Comparison of ENCODE assay signal across 8 mouse cellular contexts in the genomic region with DNA sequence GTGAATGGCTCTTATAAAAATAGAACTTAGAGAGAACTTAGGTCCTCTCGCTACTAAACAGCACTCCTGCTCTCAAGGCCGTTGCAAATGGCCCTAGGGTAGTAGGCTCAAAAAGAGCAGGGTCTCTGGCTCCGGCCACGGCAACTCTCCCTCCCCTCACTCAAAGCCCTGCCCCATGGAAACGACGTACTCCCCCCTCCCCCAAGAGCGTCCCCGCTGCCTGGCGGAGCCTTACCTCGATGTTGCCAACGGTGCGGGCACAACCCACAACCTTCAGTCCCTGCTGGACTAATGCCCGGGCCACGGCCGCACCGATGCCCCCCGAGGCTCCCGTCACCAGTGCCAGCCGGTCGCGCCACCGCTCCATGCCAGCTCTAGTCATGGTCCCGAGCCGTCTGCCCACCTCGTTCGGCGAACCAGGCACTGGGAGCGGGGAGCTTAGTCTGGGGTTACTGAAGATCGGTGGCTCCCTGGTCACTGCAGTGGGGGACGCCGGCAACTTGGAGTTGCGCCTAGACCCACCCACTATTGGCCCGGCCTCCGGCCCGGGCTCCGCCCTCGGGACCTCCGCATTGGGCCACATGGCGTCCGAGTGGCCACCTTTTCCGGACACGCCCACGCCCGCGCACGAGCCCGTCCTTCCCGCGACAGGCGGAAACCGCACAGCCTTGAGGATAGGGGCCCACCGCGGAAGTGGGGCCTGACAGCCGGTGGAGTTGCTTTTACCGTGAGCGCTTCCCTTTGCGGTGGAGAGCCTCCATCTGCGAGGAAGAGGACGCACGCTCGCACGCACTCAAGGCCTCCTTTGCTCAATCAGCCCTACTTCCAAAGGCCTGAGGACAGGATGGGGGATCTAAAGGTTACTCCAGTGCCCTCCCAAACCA. TPM values are rescaled to one million over a fixed set of nuclear protein-coding genes. Genes with fewer than 3 reads are reported as not detected.
DNase-seq lines count a peak whose midpoint lies in the region; ATAC-seq lines count a peak whose summit lies in the region.

Gene Dhrs11, minus strand, starts transcription at position 479 of the 884 bp plus-strand sequence.

- H3K36me3 ChIP-seq in intestine, embryonic 14.5 days (ENCODE audit: control insufficient read depth, insufficient read depth, low read length): peaks cover 36% of the 10 kb centered on the region

- H3K4me1 ChIP-seq in intestine, embryonic 14.5 days (replicated peaks; ENCODE audit: control insufficient read depth, insufficient read depth, low read length): peaks cover 4% of the 10 kb centered on the region

- under 1% methylated on average over 62 of the region's 62 CpGs for WGBS in intestine, embryonic 14.5 days

- intact Hi-C loops in left cerebral cortex, postnatal 14 days (cut with DNase I): no loop called here

- H3K9me3 ChIP-seq in intestine, embryonic 14.5 days (ENCODE audit: control insufficient read depth, low read length): no peaks in the 10 kb centered on the region

- peak; percentile 95 to 96 for DNase-seq in adrenal gland, adult 18-20 months (ENCODE audit: low spot score in 2 of 2)
- peak; percentile 93 for DNase-seq in embryo, embryonic 11 days
- DNase-seq in gastrocnemius, postnatal 25 days: peak; percentile 96
- peak; percentile 91 for DNase-seq in intestine, embryonic 14.5 days (ENCODE audit: low spot score)
- DNase-seq in left cerebral cortex, postnatal 14 days (ENCODE audit: low spot score in 2 of 2): peak; percentile 81 to 86
- DNase-seq in right cerebral cortex, postnatal 14 days: peak; percentile 90
- DNase-seq in urinary bladder, postnatal 25 days (ENCODE audit: low spot score): peak; percentile 90

- peak within 1 kb of the TSS; percentile 87 for H3K4me3 ChIP-seq in intestine, embryonic 14.5 days (ENCODE audit: low read depth, low read length)

- H3K27me3 ChIP-seq in intestine, embryonic 14.5 days (replicated peaks; ENCODE audit: control insufficient read depth, insufficient read depth, low read length): no peaks in the 10 kb centered on the region

- H3K9ac ChIP-seq in intestine, embryonic 14.5 days (ENCODE audit: low read length): peak within 1 kb of the TSS; percentile 71

- H3K27ac ChIP-seq in intestine, embryonic 14.5 days (ENCODE audit: low read depth): peak within 1 kb of the TSS; percentile 74

- ATAC-seq in intestine, embryonic 14.5 days (replicated peaks; ENCODE audit: low FRiP score, low TSS enrichment, low read depth): peak; percentile 90
- ATAC-seq in megakaryocyte-erythroid progenitor cell, adult 5-6 weeks (replicated peaks; ENCODE audit: low FRiP score, low TSS enrichment, poor library complexity, severe bottlenecking): peak; percentile 82

- peak within 1 kb of the TSS; percentile 95 for H3K4me2 ChIP-seq in intestine, embryonic 14.5 days (ENCODE audit: low read length)

RNA-seq across cellular contexts. Expression of gene Dhrs11, which starts in this region (rescaled TPM):
- 10 to 100 TPM; 41.5 to 53.6 TPM for total RNA-seq in adrenal gland, adult 18-20 months (2021)
- total RNA-seq in gastrocnemius, postnatal 25 days (2021): 10 to 100 TPM; 34.1 to 35.2 TPM
- polyA plus RNA-seq in intestine, embryonic 14.5 days (2014; fragmentation: Nextera tagmentation; extraction: Ambion mirVana): 30.4 and 37.1 TPM in 2 replicates
- total RNA-seq in left cerebral cortex, postnatal 14 days (2021): 1 to 10 TPM; 7.2 to 7.6 TPM
- total RNA-seq in megakaryocyte-erythroid progenitor cell, adult 5-6 weeks (2014; fragmentation: Nextera tagmentation): 48.3 and 77.1 TPM in 2 replicates
- 22.0 and 43.6 TPM in 2 replicates for total RNA-seq in megakaryocyte-erythroid progenitor cell, adult 5-6 weeks (2017)

Comparison
In these comparisons a context has a peak if more than half of its experiments do, and no peak if none do; other contexts are left out.
1. Peak in every context shown above with its lines: DNase-seq, ATAC-seq, H3K4me3 ChIP-seq and H3K27ac ChIP-seq.